Mouse (Mus musculus) hindbrain, embryonic 14.5 days (tissue): ENCODE results near the gene Dhx15. TPM values are rescaled to one million over a fixed set of nuclear protein-coding genes. Genes with fewer than 3 reads are reported as not detected.

ENCODE experiments used
- ATAC-seq: fragments of 200-750 bp; cut with Nextera tagmentation; 2 replicates; pipeline ENCODE4 v1.8.0; 2017; ENCODE audit warnings: moderate number of reproducible peaks, mild to moderate bottlenecking, moderate TSS enrichment, moderate library complexity; ENCODE audit not compliant: low FRiP score
- DNase-seq: peaks from one replicate; pipeline ENCODE4 v3.0.0-alpha.2; 2015; ENCODE audit warnings: low spot score
- H3K27ac ChIP-seq: fragments of 300-500 bp; sonication (generic); 2 replicates; pipeline ENCODE4 v1.5.1; 2014; ENCODE audit warnings: mild to moderate bottlenecking, moderate library complexity
- H3K27me3 ChIP-seq: fragments of 300-500 bp; sonication (generic); 2 replicates; pipeline ENCODE4 v1.6.1; 2014; ENCODE audit warnings: mild to moderate bottlenecking, low read length, mixed read lengths; ENCODE audit not compliant: control insufficient read depth, insufficient read depth
- H3K36me3 ChIP-seq: fragments of 300-500 bp; sonication (generic); replicated peaks from 2 replicates; pipeline ENCODE4 v1.6.1; 2014; ENCODE audit not compliant: control insufficient read depth, insufficient read depth
- H3K4me1 ChIP-seq: fragments of 300-500 bp; sonication (generic); replicated peaks from 2 replicates; pipeline ENCODE4 v1.6.1; 2014; ENCODE audit warnings: antibody characterized with exemption, low read length, mixed read lengths; ENCODE audit not compliant: control insufficient read depth, insufficient read depth
- H3K4me2 ChIP-seq: fragments of 300-500 bp; sonication (generic); replicated peaks from 2 replicates; pipeline ENCODE4 v1.6.1; 2014; ENCODE audit warnings: mild to moderate bottlenecking, moderate library complexity
- H3K4me3 ChIP-seq: fragments of 300-500 bp; sonication (generic); replicated peaks from 2 replicates; pipeline ENCODE4 v1.5.1; 2014; ENCODE audit warnings: mild to moderate bottlenecking, low read length
- H3K9ac ChIP-seq: fragments of 300-500 bp; sonication (generic); 2 replicates; pipeline ENCODE4 v1.6.1; 2014
- H3K9me3 ChIP-seq: fragments of 300-500 bp; sonication (generic); 2 replicates; pipeline ENCODE4 v1.6.1; 2016; ENCODE audit warnings: low read length; ENCODE audit not compliant: control insufficient read depth
- WGBS: fragments of 180-500 bp; shearing (Covaris S2); extraction: QIAGEN DNeasy Blood & Tissue Kit; methylation state at CpG from one replicate; pipeline ENCODE4 v1.1.7; 2014; 5-methylcytosine and 5-hydroxymethylcytosine counted together
- polyA plus RNA-seq: library from polyadenylated mRNA; unstranded; fragments of >200 nt; fragmentation: Nextera tagmentation; extraction: Ambion mirVana; gene quantifications from 2 replicates; pipeline ENCODE4 v1.2.1, GENCODE M21; 2014

Dhx15 gene
- polyA plus RNA-seq, 1 experiment from 2014 or later, result 62.8 TPM

DNA sequence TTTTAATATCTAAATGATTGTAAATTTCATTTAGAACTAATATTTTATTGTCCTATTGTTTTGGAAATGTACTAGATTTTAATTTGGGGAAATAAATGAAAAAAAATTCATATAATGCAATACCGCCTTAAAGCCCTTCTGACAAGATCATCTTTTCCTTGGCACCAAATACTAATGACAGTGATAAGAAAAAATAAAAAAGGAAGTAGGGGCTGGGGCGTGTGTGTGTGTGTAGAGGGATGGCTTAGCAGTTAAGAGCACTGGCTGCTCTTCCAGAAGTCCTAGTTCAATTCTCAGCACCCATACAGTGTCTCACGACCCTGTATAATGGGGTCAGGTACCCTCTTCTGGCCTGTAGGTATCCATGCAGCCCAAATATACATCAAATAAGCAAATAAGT, 36.4 kb upstream of the Dhx15 start:
- no peaks in the 10 kb centered on the region for H3K36me3 ChIP-seq
- WGBS, result 85% methylated on average over 3 of the region's 3 CpGs
- ATAC-seq, result no peak

DNA sequence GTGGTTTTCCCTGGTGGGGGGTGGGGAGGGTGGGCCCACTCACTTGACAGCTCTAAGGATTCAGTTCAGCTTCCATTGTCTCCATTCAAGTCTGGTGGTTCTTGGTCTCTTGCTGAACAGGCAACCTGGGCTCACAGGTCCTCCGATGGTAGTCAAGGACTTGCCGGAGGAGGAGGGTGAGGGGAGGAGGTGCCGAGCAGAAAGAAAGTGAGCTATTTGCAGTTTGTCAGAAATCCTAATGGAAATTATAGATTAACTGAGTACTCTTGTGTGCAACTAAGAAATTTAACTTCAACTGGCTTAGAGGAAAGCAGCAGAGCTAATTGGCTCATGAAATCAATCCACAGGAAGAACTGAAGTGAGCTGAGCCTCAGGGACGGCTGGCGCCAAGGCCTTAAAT, 31.3 kb upstream of the Dhx15 start:
- no peaks in the 10 kb centered on the region for H3K9me3 ChIP-seq
- H3K36me3 ChIP-seq, result no peaks in the 10 kb centered on the region
- DNase-seq (peak; percentile 8), ATAC-seq (no peak)
- H3K27ac ChIP-seq, result no peak overlapping the region
- H3K4me1 ChIP-seq, result peaks cover 18% of the 10 kb centered on the region
- no peak overlapping the region for H3K9ac ChIP-seq
- WGBS, result 82% methylated on average over 5 of the region's 5 CpGs
- H3K4me3 ChIP-seq, result no peak overlapping the region
- H3K4me2 ChIP-seq, result no peak overlapping the region
- H3K27me3 ChIP-seq, result no peaks in the 10 kb centered on the region

More for the DNA sequence above, 36.4 kb upstream of the Dhx15 start:
- no peaks in the 10 kb centered on the region for H3K27me3 ChIP-seq
- no peak overlapping the region for H3K4me3 ChIP-seq
- no peaks in the 10 kb centered on the region for H3K4me1 ChIP-seq
- no peak for DNase-seq
- no peaks in the 10 kb centered on the region for H3K9me3 ChIP-seq
- no peak overlapping the region for H3K27ac ChIP-seq
- no peak overlapping the region for H3K9ac ChIP-seq
- no peak overlapping the region for H3K4me2 ChIP-seq

DNA sequence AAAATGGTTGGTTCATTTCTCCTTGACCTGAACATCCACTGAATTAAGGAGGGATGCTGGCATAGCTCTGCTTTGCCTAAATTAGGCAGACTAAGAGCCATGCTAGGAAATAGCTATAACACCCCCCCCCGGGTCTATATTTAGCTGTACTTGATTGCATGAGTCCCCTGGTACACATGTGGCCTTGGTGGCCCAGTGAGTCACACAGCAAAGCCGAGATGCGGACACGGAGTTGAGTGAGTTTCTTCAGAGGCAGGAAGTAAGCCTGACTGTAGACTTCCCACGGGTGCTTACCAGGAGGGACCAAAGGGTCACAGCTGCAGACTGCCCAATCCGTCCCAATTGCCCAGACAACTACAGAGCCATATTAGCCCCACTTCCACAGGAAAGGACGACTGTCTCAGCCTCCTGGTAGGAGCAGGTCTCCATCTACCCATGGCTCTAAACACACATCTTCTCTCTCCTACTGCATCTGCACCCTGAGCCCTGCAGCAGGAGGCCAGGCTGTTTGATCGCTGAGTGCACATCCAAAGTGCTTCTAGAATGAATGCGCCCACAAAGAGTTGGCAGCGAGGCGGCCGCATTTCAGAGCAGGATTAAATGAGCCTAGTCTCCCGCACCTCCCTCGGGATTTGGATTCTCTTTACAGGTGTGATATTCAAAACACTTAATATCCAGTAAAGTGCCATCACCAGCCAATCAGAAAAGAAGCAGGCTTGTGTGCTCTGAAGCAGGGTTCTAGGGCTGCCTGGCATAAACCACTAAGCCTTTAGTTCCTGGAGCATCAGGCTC, 29.9 kb upstream of the Dhx15 start:
- H3K4me1 ChIP-seq, result peaks cover 18% of the 10 kb centered on the region
- H3K9ac ChIP-seq, result no peak overlapping the region
- H3K4me3 ChIP-seq, result no peak overlapping the region
- H3K4me2 ChIP-seq, result no peak overlapping the region
- no peaks in the 10 kb centered on the region for H3K27me3 ChIP-seq
- no peak overlapping the region for H3K27ac ChIP-seq
- ATAC-seq (no peak), DNase-seq (no peak)
- no peaks in the 10 kb centered on the region for H3K36me3 ChIP-seq
- WGBS, result 73% methylated on average over 14 of the region's 14 CpGs
- H3K9me3 ChIP-seq, result no peaks in the 10 kb centered on the region

DNA sequence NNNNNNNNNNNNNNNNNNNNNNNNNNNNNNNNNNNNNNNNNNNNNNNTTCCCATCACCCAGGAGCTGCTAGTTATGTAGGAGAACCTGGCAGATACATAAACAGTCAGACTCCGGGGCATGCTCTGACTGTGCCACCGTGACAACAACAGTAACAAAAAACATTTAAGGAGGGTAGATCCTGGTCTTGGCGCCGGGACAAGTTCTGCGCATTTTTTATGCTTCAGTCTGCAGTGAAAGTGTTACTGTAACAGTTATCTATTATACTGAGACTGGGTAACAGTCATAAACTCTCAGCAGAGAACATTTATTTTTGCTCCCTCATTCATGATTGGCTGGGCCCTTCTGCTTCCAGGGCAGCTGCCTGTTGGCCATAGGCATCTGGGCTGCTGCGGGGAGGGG, 27.9 kb upstream of the Dhx15 start:
- no peak overlapping the region for H3K4me3 ChIP-seq
- ATAC-seq (no peak), DNase-seq (no peak)
- WGBS, result 72% methylated on average over 6 of the region's 6 CpGs
- H3K27me3 ChIP-seq, result no peaks in the 10 kb centered on the region
- no peak overlapping the region for H3K27ac ChIP-seq
- H3K9ac ChIP-seq, result no peak overlapping the region
- H3K4me1 ChIP-seq, result peaks cover 18% of the 10 kb centered on the region
- H3K4me2 ChIP-seq, result 0 out of 2 replicates have a peak overlapping the region, but pooled peaks have one; percentile 13
- no peaks in the 10 kb centered on the region for H3K36me3 ChIP-seq
- H3K9me3 ChIP-seq, result no peaks in the 10 kb centered on the region

DNA sequence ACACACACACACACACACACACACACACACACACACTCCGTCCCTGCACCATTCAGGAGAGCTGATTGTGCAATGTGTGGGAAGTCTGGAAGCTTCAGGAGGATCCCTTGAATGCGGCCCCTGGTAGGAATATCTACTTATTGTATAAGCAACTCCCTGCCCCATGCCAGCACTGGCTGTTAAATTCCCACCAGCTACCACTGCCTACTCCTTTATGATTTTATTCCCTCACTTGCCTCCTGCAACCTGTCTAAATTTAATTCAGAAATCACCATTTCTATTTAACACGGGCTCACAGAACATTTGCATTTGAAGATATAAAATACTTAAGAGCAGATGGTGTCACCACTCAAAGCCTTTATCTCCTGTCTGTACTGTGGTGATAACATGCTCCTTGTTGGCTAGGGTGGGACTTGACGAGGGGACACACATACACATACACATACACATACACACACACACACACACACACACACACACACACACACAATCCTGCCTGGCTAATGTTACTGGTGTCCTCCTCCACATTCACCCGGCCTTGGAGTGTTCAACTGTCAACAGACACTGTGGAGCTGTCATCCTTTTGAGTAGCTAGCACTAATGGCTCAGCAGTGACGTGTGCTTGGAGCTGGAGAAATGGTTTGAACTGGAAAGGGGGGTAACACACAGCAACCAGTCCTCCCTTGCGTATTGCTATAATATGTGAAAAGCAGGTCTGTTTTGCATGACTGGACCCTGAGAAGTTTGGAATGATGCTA, 23.0 kb upstream of the Dhx15 start:
- no peak overlapping the region for H3K4me2 ChIP-seq
- no peaks in the 10 kb centered on the region for H3K9me3 ChIP-seq
- no peak overlapping the region for H3K9ac ChIP-seq
- no peaks in the 10 kb centered on the region for H3K27me3 ChIP-seq
- 79% methylated on average over 7 of the region's 7 CpGs for WGBS
- ATAC-seq (no peak), DNase-seq (no peak)
- H3K27ac ChIP-seq, result no peak overlapping the region
- peaks cover 10% of the 10 kb centered on the region for H3K4me1 ChIP-seq
- H3K36me3 ChIP-seq, result no peaks in the 10 kb centered on the region
- no peak overlapping the region for H3K4me3 ChIP-seq

DNA sequence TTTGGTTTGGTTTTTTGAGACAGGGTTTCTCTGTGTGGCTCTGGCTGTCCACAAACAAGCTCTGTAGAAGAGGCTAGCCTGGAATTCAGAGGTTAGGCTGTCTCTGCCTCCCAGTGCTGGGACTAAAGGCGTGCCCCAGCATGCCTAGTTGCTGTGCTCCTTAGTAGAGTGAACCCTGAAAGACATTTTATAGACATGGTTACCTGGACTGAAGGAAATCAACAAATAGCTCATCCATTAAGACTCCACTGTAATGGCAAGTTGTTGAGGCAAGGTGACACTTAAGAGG, 810 bp upstream of the Dhx15 start:
- no peak for DNase-seq
- Histone ChIP-seq H3K4me1 (peaks cover 32% of the 10 kb centered on the region), H3K27me3 (no peaks in the 10 kb centered on the region), H3K36me3 (no peaks in the 10 kb centered on the region), H3K4me3 (peak overlapping the region; percentile 99), H3K9ac (peak overlapping the region; percentile 99), H3K27ac (no peak overlapping the region), H3K4me2 (peak overlapping the region; percentile 79), H3K9me3 (no peaks in the 10 kb centered on the region)
- 48% methylated on average over 1 of the region's 1 CpGs for WGBS
- no peak for ATAC-seq

DNA sequence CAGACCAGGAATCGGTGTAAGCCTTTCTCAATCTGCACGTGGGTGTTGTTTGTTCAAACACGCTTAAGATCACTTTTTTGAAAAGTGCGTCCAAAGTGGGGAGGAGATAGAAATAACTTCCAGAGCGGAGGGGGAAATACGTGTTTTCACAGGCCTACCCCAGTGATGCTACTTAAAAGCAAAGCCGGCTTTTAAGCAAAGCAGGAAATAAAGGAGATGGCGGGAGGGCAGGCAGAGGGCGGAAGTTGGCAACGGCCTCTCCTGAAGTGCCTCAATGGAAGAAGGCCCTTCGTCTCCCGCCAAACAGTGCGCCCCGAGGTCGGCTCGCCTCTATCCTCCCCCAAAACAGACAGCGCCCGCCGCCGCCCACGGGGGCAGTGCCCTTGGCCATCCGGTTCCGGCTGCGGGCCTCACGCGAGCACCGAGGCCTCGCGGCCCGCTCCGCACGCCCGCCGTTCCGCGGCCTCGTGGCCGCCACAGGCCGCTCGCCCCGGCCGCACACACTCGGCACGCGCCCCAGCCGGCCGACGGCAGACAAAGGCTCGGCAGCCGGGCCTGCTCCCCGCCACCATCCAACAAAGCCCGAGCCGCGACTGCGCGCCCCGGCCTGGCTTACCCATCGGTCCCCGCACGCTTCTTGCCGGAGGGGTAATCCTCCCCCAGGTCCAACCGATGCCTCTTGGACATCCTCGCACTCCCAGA, 499 bp downstream of the Dhx15 start:
- H3K9ac ChIP-seq, result peak overlapping the region; percentile 99
- H3K4me3 ChIP-seq, result peak overlapping the region; percentile 99
- peak overlapping the region; percentile 96 for H3K27ac ChIP-seq

DNA sequence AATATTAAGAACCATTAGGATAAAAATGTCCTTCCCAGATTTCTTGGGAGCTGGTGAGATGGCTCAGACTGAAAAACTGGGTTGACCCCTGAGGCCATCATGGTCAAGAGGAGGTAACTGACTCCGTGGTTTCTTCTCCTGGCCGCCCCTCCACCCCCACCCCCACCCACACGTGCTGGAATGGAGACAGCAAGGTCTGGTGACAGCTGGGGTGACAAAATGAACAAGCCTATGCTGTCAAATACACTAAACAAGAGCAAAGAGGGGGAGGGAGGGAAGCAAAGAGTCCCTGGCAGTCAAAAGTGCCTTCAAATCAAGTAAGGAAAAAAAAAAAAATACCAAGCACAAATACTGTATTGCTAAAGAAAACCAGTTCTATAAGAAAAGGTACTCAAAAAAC, 2.1 kb downstream of the Dhx15 start:
- Histone ChIP-seq H3K4me2 (peak overlapping the region; percentile 95), H3K9me3 (no peaks in the 10 kb centered on the region), H3K27ac (no peak overlapping the region), H3K36me3 (peaks cover 15% of the 10 kb centered on the region), H3K9ac (peak overlapping the region; percentile 99; the same call in 1 of the 2 replicates), H3K27me3 (no peaks in the 10 kb centered on the region), H3K4me3 (peak overlapping the region; percentile 99), H3K4me1 (peaks cover 40% of the 10 kb centered on the region)
- DNase-seq (no peak), ATAC-seq (no peak)
- WGBS, result 22% methylated on average over 3 of the region's 3 CpGs

More for the DNA sequence above, 499 bp downstream of the Dhx15 start:
- Histone ChIP-seq H3K4me1 (peaks cover 40% of the 10 kb centered on the region), H3K27me3 (no peaks in the 10 kb centered on the region), H3K36me3 (0 out of 2 replicates have a peak, but pooled peaks cover 1% of the 10 kb centered on the region), H3K9me3 (no peaks in the 10 kb centered on the region), H3K4me2 (peak overlapping the region; percentile 95)
- under 1% methylated on average over 63 of the region's 63 CpGs for WGBS
- ATAC-seq, result peak; percentile 85
- peak; percentile 44 for DNase-seq

DNA sequence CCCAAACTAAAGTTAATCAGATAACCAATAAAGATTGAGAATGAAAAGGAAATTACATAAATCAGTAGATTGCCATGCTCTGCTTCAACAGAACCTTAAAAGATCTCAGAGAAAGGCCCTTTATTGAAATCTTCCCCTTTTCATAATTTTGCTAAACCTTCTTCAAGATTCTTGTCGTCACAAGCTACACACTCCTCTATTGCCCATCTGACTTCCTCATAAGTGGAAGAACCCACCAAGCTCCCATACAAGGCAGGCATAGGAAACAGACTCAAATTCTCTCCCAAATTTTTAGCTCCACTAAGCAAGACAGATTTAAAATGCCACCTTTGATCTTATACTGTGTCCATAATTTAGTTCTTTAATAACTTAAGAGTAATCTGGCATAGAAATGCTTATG, 13.0 kb downstream of the Dhx15 start:
- H3K4me3 ChIP-seq, result no peak overlapping the region
- H3K36me3 ChIP-seq, result peaks cover 37% of the 10 kb centered on the region
- no peaks in the 10 kb centered on the region for H3K9me3 ChIP-seq
- no peaks in the 10 kb centered on the region for H3K4me1 ChIP-seq
- H3K27ac ChIP-seq, result no peak overlapping the region
- no peaks in the 10 kb centered on the region for H3K27me3 ChIP-seq
- ATAC-seq (no peak), DNase-seq (no peak)
- 95% methylated on average over 1 of the region's 1 CpGs for WGBS
- no peak overlapping the region for H3K9ac ChIP-seq
- H3K4me2 ChIP-seq, result no peak overlapping the region
